Mouse (Mus musculus): ENCODE measurements around the gene Gpr152.

GRCm38 (mm10) chr19:4172925-4173324, 33.3 kb downstream of the Gpr152 start:
- TF ChIP-seq EP300 (optimal IDR thresholded peaks at IDR 0.05), result no peak
- no peak; the same call in 1 of the 2 replicates for TF ChIP-seq CTCF (IDR thresholded peaks at IDR 0.05; ENCODE audit: low read depth)
